Mouse (Mus musculus) midbrain, embryonic 13.5 days (tissue): Measurements from ENCODE around the gene Tnnc1. TPM values are rescaled to one million over a fixed set of nuclear protein-coding genes. Genes with fewer than 3 reads are reported as not detected.

ENCODE experiments used
- ATAC-seq: fragments of 200-750 bp; cut with Nextera tagmentation; 2 replicates; pipeline ENCODE4 v1.8.0; 2017; ENCODE audit warnings: mild to moderate bottlenecking, moderate TSS enrichment, moderate library complexity
- H3K27ac ChIP-seq: fragments of 300-500 bp; sonication (generic); 2 replicates; pipeline ENCODE4 v1.5.1; 2015; ENCODE audit warnings: inconsistent platforms, mild to moderate bottlenecking, moderate library complexity
- H3K27me3 ChIP-seq: fragments of 300-500 bp; sonication (generic); 2 replicates; pipeline ENCODE4 v1.6.1; 2015; ENCODE audit warnings: mild to moderate bottlenecking, inconsistent platforms
- H3K36me3 ChIP-seq: fragments of 300-500 bp; sonication (generic); 2 replicates; pipeline ENCODE4 v1.6.1; 2015; ENCODE audit warnings: mild to moderate bottlenecking, inconsistent platforms
- H3K4me1 ChIP-seq: fragments of 300-500 bp; sonication (generic); replicated peaks from 2 replicates; pipeline ENCODE4 v1.6.1; 2015; ENCODE audit warnings: inconsistent platforms
- H3K4me2 ChIP-seq: fragments of 300-500 bp; sonication (generic); replicated peaks from 2 replicates; pipeline ENCODE4 v1.6.1; 2015; ENCODE audit warnings: moderate library complexity, mild to moderate bottlenecking, inconsistent platforms
- H3K4me3 ChIP-seq: fragments of 300-500 bp; sonication (generic); replicated peaks from 2 replicates; pipeline ENCODE4 v1.5.1; 2015; ENCODE audit warnings: mild to moderate bottlenecking, inconsistent platforms
- H3K9ac ChIP-seq: fragments of 300-500 bp; sonication (generic); replicated peaks from 2 replicates; pipeline ENCODE4 v1.6.1; 2015; ENCODE audit warnings: mild to moderate bottlenecking, inconsistent platforms
- H3K9me3 ChIP-seq: fragments of 300-500 bp; sonication (generic); 2 replicates; pipeline ENCODE4 v1.6.1; 2016; ENCODE audit warnings: mild to moderate bottlenecking, inconsistent platforms
- WGBS: fragments of 180-500 bp; shearing (Covaris S2); methylation state at CpG from one replicate; pipeline ENCODE4 v1.1.7; 2015; 5-methylcytosine and 5-hydroxymethylcytosine counted together
- polyA plus RNA-seq: library from polyadenylated mRNA; unstranded; fragments of >200 nt; fragmentation: Nextera tagmentation; extraction: Ambion mirVana; gene quantifications from 2 replicates; pipeline ENCODE4 v1.2.1, GENCODE M21; 2015

The Tnnc1 gene
- polyA plus RNA-seq, 1 experiment from 2014 or later: 1.1 TPM

GRCm38 (mm10) chr14:31171386-31171785 is 36.7 kb upstream of the Tnnc1 start:
- Histone ChIP-seq H3K4me2 (no peak overlapping the region), H3K9ac (no peak overlapping the region), H3K4me1 (peaks cover 6% of the 10 kb centered on the region; the same call in 1 of the 2 replicates), H3K27ac (peak overlapping the region; percentile 58; the same call in 1 of the 2 replicates), H3K36me3 (peaks cover 70% of the 10 kb centered on the region), H3K4me3 (no peak overlapping the region), H3K27me3 (no peaks in the 10 kb centered on the region), H3K9me3 (no peaks in the 10 kb centered on the region)
- WGBS: 87% methylated on average over 11 of the region's 11 CpGs
- 0 out of 2 replicates have a peak, but pooled peaks have one; percentile 12 for ATAC-seq

DNA sequence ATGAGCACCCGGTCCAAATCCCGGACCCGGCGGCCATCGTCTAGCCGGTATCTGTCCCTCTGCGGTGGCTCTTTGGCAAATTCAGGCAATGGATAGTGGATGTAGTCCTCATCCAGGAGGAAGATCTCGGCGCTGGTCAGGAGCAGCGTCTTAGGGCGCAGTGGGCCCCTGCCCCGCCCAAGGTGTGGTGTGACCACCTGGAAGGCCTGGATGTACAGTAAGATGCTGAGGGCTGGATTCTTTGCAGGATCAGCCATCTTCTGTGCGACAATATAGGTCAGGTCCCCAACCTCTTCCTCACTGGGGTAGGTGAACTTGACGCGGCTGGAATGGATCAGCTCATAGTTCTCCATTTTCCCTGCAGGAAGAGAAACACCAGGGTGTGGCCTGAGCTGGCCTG is 36.3 kb upstream of the Tnnc1 start:
- H3K9me3 ChIP-seq: no peaks in the 10 kb centered on the region
- no peak overlapping the region for H3K9ac ChIP-seq
- no peak overlapping the region for H3K4me2 ChIP-seq
- H3K4me1 ChIP-seq: peaks cover 2% of the 10 kb centered on the region; the same call in 1 of the 2 replicates
- H3K27me3 ChIP-seq: no peaks in the 10 kb centered on the region
- H3K27ac ChIP-seq: no peak overlapping the region
- no peak overlapping the region for H3K4me3 ChIP-seq
- no peak for ATAC-seq
- peaks cover 75% of the 10 kb centered on the region for H3K36me3 ChIP-seq
- 96% methylated on average over 15 of the region's 15 CpGs for WGBS

GRCm38 (mm10) chr14:31172781-31173455 is 35.2 kb upstream of the Tnnc1 start:
- no peak for ATAC-seq
- no peak overlapping the region for H3K4me3 ChIP-seq
- 91% methylated on average over 18 of the region's 18 CpGs for WGBS
- no peak overlapping the region for H3K4me2 ChIP-seq
- H3K9me3 ChIP-seq: no peaks in the 10 kb centered on the region
- peaks cover 86% of the 10 kb centered on the region for H3K36me3 ChIP-seq
- H3K9ac ChIP-seq: no peak overlapping the region
- H3K27me3 ChIP-seq: no peaks in the 10 kb centered on the region
- H3K4me1 ChIP-seq: no peaks in the 10 kb centered on the region
- no peak overlapping the region for H3K27ac ChIP-seq

- Histone ChIP-seq H3K4me3 (no peak overlapping the region), H3K9ac (no peak overlapping the region), H3K9me3 (no peaks in the 10 kb centered on the region), H3K27ac (no peak overlapping the region), H3K4me1 (no peaks in the 10 kb centered on the region), H3K4me2 (no peak overlapping the region), H3K27me3 (no peaks in the 10 kb centered on the region), H3K36me3 (peaks cover 90% of the 10 kb centered on the region)
- WGBS: 92% methylated on average over 7 of the region's 7 CpGs
- no peak for ATAC-seq
These were observed 34.6 kb upstream of the Tnnc1 start for GRCm38 (mm10) chr14:31173537-31173936.

GRCm38 (mm10) chr14:31177287-31177686 is 30.8 kb upstream of the Tnnc1 start:
- ATAC-seq: no peak
- Histone ChIP-seq H3K27ac (no peak overlapping the region), H3K27me3 (no peaks in the 10 kb centered on the region), H3K36me3 (peaks cover 98% of the 10 kb centered on the region), H3K9me3 (no peaks in the 10 kb centered on the region), H3K4me2 (no peak overlapping the region), H3K4me3 (no peak overlapping the region), H3K9ac (no peak overlapping the region), H3K4me1 (no peaks in the 10 kb centered on the region)
- WGBS: 89% methylated on average over 16 of the region's 16 CpGs

DNA sequence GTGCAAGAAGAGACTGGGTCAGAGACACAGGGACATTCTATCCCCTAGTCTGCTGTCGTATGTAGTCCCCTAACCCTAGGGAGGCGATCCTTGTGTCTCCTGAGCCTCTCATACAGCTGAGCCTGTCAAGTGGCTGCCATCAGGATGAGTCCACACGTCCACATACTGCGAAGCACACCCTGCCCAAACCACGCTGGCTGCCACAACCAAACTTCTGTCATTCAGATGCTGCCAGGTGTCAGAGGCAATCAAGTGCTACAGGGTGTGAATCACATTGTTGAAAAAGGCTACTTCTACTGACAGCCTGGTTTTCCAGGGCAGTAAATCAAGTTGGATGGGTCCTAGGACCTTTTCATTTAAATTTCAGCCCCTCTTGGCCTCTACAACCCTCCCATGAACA is 30.4 kb upstream of the Tnnc1 start:
- peaks cover 98% of the 10 kb centered on the region for H3K36me3 ChIP-seq
- no peak overlapping the region for H3K27ac ChIP-seq
- no peak overlapping the region for H3K4me2 ChIP-seq
- WGBS: 93% methylated on average over 5 of the region's 5 CpGs
- no peak for ATAC-seq
- H3K9ac ChIP-seq: no peak overlapping the region
- no peak overlapping the region for H3K4me3 ChIP-seq
- no peaks in the 10 kb centered on the region for H3K27me3 ChIP-seq
- H3K4me1 ChIP-seq: no peaks in the 10 kb centered on the region
- H3K9me3 ChIP-seq: no peaks in the 10 kb centered on the region

- Histone ChIP-seq H3K27ac (no peak overlapping the region; the same call in 1 of the 2 replicates), H3K36me3 (peaks cover 98% of the 10 kb centered on the region), H3K4me1 (no peaks in the 10 kb centered on the region), H3K27me3 (no peaks in the 10 kb centered on the region), H3K9me3 (no peaks in the 10 kb centered on the region), H3K4me2 (no peak overlapping the region), H3K4me3 (no peak overlapping the region), H3K9ac (no peak overlapping the region)
- WGBS: 93% methylated on average over 12 of the region's 12 CpGs
- no peak for ATAC-seq
These were observed 28.3 kb upstream of the Tnnc1 start for GRCm38 (mm10) chr14:31179677-31180365.

DNA sequence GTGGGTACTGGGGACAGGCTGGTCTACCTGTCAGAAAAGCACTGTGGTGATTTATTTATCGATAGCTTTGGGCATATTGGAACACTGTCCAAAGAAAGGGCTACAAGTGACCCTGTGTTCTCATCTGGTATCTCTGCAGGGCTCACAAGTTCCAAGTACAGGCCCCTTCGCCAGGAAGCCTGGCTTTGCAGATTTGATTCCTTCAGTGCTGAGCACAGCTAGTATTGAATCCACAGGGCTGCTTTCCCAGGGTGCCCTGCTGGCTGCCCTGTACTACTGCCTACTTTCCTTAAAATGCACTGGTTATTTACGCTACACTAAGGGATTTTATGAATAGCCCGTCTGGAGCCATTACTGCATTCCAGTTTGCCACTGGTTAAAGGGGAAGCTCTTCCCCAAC is 26.6 kb upstream of the Tnnc1 start:
- no peak overlapping the region for H3K27ac ChIP-seq
- 90% methylated on average over 4 of the region's 4 CpGs for WGBS
- ATAC-seq: no peak

GRCm38 (mm10) chr14:31182786-31183290 is 25.3 kb upstream of the Tnnc1 start:
- H3K9ac ChIP-seq: no peak overlapping the region
- 86% methylated on average over 2 of the region's 2 CpGs for WGBS
- H3K27ac ChIP-seq: no peak overlapping the region
- no peaks in the 10 kb centered on the region for H3K4me1 ChIP-seq
- H3K9me3 ChIP-seq: no peaks in the 10 kb centered on the region
- H3K4me2 ChIP-seq: no peak overlapping the region
- peaks cover 98% of the 10 kb centered on the region for H3K36me3 ChIP-seq
- ATAC-seq: 0 out of 2 replicates have a peak, but pooled peaks have one; percentile 17
- H3K4me3 ChIP-seq: no peak overlapping the region
- H3K27me3 ChIP-seq: no peaks in the 10 kb centered on the region

More for the DNA sequence above, 26.6 kb upstream of the Tnnc1 start:
- no peaks in the 10 kb centered on the region for H3K27me3 ChIP-seq
- H3K4me2 ChIP-seq: no peak overlapping the region
- H3K9me3 ChIP-seq: no peaks in the 10 kb centered on the region
- no peak overlapping the region for H3K9ac ChIP-seq
- H3K36me3 ChIP-seq: peaks cover 98% of the 10 kb centered on the region
- H3K4me3 ChIP-seq: no peak overlapping the region
- H3K4me1 ChIP-seq: no peaks in the 10 kb centered on the region

DNA sequence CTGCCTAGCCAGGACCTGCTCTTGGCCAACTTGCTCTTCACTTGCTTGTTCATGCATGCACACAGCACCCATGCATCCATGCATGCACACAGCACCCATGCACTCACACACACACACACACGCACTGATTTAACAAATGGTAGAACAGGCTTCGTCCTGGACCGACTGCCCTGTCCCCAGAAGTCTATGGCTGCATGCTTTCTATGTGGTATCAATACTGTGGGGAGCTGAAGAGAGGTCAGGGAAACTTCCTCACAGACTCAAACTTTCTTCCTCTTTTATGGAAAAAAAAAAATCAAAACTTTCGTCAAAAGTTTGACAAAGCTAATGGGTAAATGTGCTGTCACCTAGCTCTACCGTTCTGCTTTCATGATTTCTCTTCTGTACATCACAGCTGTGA is 24.6 kb upstream of the Tnnc1 start:
- Histone ChIP-seq H3K27me3 (no peaks in the 10 kb centered on the region), H3K4me3 (no peak overlapping the region), H3K4me1 (peaks cover 1% of the 10 kb centered on the region; the same call in 1 of the 2 replicates), H3K9ac (no peak overlapping the region), H3K4me2 (no peak overlapping the region), H3K9me3 (no peaks in the 10 kb centered on the region), H3K27ac (no peak overlapping the region), H3K36me3 (peaks cover 99% of the 10 kb centered on the region)
- ATAC-seq: no peak
- 97% methylated on average over 5 of the region's 5 CpGs for WGBS

- H3K9ac ChIP-seq: no peak overlapping the region
- no peaks in the 10 kb centered on the region for H3K27me3 ChIP-seq
- H3K4me2 ChIP-seq: no peak overlapping the region
- peaks cover 99% of the 10 kb centered on the region for H3K36me3 ChIP-seq
- H3K27ac ChIP-seq: no peak overlapping the region
- 96% methylated on average over 12 of the region's 12 CpGs for WGBS
- H3K9me3 ChIP-seq: no peaks in the 10 kb centered on the region
- no peak overlapping the region for H3K4me3 ChIP-seq
- no peak for ATAC-seq
- H3K4me1 ChIP-seq: peaks cover 8% of the 10 kb centered on the region
These were observed 23.9 kb upstream of the Tnnc1 start for GRCm38 (mm10) chr14:31184195-31184594.

GRCm38 (mm10) chr14:31186656-31187055 is 21.5 kb upstream of the Tnnc1 start:
- Histone ChIP-seq H3K4me2 (no peak overlapping the region), H3K36me3 (peaks cover 99% of the 10 kb centered on the region), H3K4me1 (peaks cover 16% of the 10 kb centered on the region), H3K4me3 (no peak overlapping the region), H3K27ac (no peak overlapping the region), H3K9me3 (no peaks in the 10 kb centered on the region), H3K9ac (no peak overlapping the region), H3K27me3 (no peaks in the 10 kb centered on the region)
- ATAC-seq: no peak
- 90% methylated on average over 4 of the region's 4 CpGs for WGBS
